Mouse (Mus musculus) liver, postnatal 0 days (tissue): ENCODE results near the gene Ern1.

Experiments
- CTCF ChIP-seq: sonication (generic); IDR thresholded peaks from 2 replicates; pipeline ENCODE4 v1.5.1; 2016; ENCODE audit warnings: antibody characterized with exemption, low read depth
- EP300 ChIP-seq: IDR thresholded peaks from 2 replicates; pipeline ENCODE4 v1.6.1; 2016; ENCODE audit warnings: antibody characterized with exemption, low read depth, mild to moderate bottlenecking

DNA sequence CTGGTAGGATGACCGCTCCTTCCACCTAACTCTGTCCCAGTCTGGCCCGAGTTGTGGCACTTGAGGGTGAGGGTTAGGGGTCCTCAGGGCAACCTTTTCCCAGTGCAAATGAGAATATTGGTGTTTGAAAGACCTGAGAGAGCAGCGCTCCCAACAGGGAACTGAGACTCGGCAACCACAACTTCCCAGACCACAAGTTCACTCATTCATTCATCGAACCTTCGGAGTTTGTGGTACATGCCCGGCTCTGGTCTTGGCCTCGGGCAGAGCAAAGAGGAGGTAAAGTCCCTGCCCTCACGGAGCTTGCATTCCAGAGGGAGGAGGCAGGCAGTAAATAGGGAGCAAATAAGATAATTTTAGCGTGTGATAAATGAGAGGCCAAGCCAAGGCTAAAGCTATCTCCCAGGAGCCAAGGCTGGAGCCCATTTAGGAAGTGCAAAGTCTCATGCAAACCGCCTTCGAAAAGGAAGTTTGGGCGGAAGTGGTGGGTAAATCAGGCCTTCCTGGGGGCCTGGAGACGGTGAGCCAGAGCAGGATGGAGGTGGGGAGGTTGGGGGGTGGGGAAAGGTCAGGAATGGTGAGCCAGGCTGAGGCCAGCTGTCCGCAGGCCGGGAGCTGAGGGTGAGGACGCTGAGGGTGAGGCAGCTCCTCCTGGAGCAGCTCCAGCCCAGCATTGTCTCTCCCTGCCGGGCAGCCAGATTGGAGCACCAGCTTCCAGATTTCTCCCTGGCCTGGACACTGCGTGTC is 132.1 kb downstream of the Ern1 start:
- no peak for TF ChIP-seq CTCF
- TF ChIP-seq EP300: no peak
